Mouse (Mus musculus): Measurements from ENCODE around the gene Igsf21.

The Igsf21 gene

DNA sequence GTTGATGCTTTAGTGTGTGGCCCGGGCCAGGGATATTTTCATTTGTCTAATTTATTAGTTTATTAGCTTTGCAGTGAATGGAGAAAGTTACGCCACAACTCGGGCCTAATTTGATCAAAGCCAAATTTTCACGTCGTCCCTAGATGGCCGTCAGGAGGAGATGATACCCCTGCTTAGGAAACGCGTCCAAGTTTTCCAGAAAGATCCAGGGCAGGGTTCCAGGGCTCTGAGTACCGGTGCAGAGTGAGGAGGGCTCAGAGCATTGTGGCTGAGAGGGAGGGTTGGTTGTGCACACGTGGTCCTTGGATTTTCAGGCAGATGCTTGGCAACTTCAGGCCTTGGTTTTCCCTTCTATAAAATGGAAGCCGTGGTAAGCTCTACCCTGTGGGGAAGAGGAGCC, 154.2 kb downstream of the Igsf21 start:
- DNase-seq: no peak

DNA sequence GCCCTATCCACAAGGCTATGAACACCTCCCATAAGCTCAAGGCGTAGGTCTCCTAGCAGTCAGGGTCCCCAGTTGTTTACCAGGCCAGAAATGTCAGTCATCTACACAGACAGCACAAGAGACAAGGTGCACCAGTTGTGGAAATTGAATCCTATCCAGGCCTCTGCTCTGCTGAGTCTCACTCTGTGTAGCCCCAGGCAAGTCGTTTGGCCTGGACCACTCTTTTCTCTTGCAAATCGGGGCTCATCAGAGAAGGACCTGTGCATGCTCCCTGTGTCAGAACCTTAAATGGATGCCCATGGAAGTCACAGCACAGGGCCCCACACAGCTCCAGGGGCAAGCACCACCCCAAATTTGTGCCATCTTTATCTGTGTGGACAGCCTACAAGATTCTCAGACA, 154.9 kb downstream of the Igsf21 start:
- DNase-seq: no peak

DNA sequence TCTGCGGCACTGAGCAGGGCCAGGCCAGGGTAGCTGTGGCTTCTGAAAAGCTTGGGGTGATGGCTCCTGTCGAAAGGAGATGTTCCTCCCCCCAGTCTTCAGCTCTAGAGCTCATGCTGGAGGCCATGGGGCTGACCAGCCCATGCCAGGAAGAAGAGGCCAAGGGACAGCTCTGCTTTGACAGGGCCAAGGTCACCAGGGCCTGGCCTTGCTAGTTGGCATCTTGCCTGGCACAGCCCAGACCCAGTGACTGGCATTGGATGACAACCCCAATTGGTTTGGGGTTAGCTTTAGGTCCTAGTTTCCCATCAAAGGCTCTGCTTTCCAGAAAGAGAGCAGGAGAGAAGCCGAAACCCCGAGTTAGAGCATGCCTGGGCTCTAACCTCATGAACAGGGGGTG, 156.9 kb downstream of the Igsf21 start:
- no peak for DNase-seq

DNA sequence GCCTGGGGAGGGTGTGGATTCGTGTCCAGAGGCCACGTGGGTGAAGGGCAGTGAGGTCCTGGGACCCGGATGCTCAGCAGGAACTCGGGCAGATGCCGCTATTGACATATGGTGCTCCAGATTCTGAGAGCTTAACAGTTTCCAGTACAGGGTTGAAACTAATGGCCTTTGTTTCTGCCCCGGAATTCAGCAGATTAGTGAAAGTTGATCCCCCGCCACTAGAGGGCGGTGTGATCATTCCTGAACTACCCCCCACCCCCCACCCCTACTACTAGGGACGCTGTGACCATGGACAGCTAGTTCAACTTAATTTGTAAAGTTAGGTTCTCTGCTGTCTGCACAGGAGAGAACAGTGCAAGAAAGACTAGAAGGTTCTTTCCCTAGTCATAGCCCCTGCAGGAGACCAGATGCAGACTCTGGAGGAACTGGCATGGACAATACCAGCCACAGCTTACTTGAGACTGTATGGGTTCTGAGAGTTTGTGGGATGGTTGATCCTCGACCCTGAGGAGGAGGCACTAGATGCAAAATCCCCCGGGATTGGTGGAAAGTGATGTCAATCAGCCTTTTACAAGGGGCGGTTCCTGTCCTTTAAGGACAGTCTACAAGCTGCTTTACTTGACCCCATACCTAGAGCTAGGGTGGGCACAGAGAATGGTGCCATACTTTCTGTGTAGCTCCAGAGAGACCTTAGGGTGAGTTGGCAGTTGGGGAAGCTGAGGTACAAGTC, 157.7 kb downstream of the Igsf21 start:
- no peak for DNase-seq

DNA sequence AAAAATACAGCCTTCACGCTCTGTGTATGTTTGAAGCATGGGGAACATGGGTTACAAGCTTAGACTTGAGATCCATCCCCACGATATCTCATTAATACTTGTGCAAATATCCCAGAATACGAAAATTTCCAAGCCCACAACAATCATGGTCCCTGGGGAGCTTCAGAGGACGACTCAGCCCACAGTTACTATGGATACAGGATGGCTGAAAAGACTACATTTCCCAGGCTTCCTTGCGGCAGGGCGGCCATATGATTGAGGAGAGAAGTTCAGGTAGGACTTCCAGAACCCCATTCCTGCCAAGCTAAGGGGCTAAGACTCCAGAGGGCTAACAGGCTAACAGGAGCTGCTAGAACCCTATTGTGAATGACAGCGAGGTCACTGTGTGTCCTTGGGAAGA, 160.4 kb downstream of the Igsf21 start:
- DNase-seq: no peak

DNA sequence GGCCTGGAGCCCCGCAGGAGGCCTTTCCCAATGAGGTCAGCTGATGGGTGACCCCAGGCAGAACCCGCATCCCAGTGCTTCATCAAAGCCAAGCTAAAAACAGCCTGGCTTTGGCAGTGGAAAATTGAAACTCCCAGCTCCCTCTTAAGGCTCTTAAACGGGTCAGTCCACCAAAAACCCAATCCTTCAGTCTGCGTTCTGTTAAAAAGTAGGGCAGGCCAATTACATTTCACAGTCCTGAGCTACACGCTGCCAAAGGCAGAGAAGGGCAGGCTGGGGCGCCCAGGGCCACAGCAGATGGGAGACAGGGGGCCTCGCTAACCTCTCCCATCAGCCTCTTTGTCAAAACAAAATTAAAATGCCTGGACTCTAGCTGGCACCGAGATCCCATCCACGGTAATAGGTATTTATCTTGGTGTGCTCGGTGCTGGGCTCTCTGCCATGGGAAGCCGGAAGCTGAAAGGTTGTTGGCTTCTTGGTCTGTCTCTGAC, 162.0 kb downstream of the Igsf21 start:
- peak; percentile 95 for DNase-seq

DNA sequence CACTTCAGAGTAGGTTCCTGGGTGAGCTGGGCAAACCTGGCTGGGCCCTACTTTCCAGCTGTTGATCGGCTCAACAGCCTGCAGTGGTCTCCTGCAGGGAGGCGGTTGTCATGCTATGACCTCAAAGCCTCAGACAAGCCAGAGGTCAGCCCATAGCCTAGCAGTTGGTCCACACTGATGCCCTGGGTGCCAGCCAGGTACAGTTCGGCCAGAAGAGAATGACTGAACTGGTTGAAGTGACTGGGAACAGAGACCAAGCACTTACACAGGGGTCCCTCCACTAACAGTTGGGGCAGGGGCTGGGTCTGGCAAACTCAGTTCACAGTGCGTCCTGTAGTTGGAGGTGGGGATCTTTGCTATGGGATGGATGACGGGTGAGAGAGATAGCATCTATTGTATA, 162.5 kb downstream of the Igsf21 start:
- no peak for DNase-seq

DNA sequence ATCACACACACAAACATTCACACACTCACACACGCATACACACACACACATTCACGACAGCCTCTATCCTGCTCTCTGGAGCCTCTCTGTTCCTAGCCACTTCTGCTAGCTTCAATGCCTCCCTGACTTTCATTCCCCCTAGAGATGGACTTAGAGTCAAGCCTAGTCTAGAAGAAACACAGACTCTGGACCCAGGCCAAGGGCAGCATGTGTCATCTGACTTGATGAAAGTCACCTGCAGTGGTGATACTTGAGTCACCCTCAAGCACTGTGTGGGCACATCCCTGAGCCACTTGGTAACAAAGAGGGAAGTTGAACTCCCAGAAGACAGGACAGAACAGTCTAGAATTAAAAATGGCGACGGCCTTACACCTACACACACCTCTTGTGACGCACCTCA, 168.2 kb downstream of the Igsf21 start:
- DNase-seq: no peak

DNA sequence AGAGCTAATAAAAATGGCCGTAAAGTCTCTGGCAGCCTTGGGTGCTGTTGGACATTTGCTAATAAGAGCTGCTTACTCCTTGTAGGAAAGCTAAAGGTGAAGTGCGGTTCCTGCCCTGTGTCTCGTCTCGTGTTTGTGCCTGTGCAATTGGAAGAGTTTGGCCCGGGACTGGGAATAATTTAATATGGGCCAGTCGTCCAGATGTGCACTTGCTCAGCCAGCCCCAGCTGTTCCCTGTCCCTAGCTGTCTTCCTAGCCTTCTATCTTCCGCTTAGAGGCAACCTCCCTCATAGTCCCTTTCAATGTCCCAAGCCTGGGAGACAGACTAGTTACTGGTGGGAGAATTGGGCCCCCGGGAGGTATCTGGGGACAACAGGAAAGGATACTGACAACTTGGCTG, 169.0 kb downstream of the Igsf21 start:
- peak; percentile 93 for DNase-seq

DNA sequence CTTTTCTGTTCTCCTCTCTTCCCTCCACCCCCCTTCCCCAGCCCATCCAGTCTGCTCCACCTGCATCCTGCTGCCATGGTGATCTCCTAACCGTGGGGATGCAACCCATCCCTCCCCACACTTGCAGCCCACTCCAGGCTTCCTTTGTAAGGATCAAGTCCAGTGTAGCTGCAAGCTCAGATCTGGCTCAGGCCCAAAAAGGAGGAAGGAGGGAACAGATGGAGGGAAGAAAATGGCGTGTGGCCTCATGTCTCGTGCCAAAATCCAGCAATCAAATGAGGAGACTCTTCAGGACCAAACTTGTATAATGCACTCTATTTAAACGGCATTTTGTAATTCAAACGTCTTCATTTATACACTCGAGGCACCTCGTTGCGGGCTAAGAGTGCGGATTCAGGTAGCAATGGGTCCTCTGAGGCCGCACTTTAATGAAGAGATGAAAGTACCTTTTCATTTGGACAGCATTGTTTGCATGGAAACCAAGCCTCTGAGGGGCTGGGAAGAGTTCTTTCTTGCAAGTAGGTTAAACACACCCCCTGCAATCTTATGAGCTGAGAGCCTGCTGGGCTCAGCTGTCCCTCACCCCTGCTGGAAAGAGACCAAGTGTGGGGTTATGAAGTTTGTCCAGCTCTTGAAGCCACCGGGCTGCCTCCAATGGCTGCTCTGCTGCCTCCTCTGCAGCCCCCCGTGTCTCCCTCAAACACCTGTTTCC, 169.6 kb downstream of the Igsf21 start:
- DNase-seq: no peak

DNA sequence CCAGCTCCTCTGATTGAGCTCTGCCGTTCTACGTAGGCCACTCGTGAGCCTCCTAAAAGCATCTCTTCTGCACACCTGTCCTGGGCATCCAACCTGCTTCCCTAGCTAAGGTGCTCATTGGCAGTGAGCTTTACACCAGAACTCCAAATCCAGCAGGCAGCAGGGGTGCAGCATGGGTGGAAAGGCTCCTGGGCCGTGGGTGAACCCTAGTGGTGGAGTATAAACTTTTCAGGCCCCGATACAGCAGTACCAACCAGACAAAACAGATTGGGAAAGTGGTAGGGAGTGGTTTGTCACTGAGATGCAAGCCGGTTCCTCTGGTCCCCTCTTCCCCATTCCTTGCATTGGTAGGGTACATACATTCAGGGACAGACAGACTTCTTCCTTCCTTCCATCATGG, 170.2 kb downstream of the Igsf21 start:
- no peak for DNase-seq

DNA sequence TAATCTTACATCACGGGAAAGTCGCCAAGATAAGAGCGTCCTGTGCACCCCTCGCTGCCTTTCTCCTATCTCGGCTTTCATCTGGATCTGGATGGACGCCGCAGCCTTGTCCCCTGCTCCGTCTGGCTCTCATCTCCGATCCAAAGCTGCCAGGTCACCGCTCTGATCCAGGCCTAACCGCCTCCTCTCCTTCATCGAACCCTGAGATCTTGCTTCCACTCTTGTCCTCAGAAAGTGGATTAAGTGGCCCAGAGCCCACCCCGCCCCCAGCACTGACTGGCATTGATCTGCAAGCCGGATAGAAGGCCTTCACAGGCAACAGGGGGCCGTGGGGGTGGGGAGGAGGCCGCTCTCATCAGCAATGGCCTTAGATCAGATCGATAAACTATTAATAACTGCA, 175.5 kb downstream of the Igsf21 start:
- no peak for DNase-seq

DNA sequence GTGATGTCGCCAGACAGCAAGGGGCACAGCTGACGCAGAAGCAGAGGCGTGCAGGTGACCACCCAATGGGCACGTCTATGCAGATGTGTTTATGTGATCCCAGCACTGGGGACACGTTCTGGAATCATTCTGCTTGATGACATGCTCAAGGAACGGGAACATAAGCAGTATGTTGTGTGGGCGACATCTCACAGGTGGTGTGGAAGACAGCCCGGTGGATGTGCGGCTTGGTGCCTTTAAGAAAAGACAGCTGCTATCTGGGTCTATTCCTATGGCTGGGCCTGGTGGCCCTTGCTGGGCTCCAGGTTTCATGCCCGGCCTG, 176.3 kb downstream of the Igsf21 start:
- no peak for DNase-seq

DNA sequence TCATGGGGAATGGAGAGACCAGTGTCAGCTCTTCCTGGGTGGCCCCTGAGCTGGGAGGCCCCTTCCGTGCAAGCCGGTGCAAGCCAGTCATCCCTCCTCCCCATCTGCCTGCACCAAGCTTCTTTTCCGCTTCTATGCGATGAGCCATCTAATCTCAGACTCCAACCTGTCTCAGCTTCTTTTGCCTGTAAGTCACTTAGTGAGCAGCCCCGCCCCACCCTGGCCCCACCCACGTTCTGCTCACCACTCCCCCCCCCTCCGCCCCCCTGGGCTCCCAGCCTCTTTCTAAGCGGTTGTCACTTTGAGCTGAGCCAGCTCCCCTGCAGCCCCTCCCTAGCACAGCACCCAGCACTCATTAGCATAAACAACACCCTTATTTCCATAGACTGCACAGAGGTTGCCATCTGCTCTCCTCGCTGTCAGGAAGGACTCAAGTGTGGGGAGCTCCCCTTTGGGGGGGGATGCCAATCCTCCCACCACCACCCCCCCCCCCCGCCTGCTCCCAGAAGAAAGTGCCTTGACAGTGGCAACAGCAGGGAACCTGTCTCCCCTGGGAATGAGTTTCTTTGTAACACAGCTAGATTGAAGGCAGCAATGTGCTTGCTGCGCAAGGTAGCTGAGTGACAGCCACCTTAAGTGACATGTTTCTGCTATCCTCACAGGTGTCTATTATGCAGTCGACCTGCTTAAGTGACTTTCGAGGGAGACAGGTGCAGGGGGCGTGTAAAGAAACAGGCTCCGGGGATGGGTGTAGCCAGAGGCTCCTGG, 176.8 kb downstream of the Igsf21 start:
- DNase-seq: no peak

DNA sequence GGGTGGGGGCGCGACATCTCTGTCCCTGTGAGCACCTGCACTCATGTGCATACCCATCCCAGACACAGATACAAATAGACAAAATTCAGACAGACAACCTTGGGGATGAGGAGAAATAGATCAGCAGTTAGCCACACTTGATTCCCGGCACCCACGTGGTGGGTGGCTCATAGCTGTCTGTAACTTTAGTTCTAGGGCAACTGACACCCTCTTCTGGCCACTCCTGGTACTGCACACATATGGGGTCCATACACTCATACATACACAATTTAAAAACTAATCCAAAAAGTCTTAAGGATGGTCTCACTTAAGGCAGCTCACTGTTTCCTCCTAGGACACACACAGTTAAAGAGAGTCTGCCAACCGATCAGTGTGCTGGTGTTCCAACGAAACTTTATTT, 178.1 kb downstream of the Igsf21 start:
- no peak for DNase-seq

DNA sequence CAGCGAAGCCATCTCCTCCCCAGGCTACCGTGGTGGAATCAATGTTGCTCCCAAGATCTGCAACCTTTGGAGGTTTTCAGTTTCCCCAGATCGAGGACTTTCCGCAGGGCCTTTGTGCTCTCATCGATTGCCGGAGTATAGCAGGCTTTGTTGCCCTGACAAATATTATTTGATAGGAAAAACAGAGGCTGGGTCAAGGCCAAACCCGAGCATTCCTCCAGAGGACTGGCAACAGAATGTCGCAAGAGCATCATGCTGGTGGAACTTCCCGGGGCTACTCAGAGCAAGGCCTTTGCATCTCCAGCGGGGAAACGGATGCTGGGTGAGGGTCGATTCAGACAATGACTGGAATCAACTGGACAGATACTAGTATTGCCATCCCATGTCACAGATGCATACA, 180.6 kb downstream of the Igsf21 start:
- no peak for DNase-seq

DNA sequence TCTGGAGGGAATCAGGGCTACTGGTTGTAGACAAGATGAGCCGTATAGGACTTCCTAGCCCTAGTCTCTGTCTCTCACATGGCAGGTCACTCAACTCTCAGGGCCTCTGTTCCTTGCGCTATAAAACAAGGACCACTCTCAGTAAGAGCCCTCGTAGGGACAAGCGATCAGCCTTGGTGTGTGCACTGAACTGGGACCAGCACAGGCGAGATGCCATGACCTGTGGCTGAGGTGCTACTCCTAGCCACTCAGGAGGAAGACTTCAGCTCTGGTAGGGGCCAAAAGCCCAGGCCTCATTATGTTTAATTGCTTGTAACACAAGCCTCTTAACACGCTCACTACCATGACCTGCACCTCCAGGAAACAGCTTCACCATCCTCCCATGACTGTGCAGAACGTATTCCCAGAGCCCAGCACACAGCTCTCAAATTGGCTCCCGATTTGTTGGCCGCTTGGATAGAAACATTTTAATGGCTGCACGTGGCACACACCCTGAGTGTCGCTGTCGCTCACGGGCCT, 183.4 kb downstream of the Igsf21 start:
- no peak for DNase-seq

DNA sequence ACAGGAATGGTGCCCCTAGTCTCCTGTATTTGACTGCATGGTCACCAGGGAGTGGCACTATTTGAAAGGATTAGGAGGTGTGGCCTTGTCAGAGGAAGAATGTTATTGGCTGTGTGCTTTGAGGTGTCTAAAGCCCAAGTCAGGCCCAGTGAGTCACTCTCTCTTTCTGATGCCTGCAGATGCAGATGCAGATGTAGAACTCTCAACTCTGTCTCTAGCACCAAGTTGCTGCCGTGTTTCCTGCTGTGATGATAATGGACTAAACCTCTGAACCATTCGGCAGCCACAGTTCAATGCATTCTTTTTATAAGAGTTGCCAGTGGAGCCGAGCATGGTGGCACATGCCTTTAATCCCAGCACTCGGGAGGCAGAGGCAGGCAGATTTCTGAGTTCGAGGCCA, 186.3 kb downstream of the Igsf21 start:
- DNase-seq: no peak

DNA sequence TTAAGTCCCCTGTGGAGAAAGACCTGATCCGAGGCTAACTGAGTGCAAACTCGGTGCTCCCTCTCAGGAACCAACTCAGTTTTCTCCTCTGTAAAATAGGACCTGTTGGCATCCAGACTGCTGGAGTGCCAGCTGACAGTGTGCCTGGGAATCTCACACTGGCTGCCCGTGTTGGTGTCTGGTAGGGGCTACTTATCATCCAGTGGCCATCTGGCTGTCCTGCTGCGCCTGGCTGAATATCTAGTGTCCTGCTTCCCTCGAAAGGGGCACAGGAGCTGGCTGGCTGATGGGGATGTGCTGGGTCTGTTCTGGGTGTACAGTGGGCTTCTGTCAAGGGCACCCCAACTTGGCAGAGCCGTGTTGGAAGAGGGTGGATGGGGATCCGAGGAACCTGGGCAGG, 193.5 kb downstream of the Igsf21 start:
- no peak for DNase-seq

DNA sequence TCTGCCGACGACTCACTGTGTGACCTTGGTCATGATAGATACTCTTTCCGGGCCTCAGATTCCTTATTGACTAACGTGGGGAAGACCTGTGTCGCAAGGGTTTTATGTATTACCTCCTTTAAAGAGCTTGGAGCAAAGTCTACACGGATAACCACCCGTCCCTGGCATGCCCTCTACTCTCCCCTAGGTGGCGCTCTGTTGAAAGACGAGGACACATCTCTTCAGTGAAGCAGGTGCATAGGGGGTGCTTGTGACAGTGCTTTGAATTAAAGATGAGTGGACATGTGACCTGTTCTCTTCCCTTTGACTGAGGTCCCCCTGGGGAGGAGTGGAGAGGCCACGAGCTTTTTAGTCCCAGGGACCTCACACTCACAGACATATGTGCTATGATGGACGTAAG, 194.0 kb downstream of the Igsf21 start:
- DNase-seq: no peak

DNA sequence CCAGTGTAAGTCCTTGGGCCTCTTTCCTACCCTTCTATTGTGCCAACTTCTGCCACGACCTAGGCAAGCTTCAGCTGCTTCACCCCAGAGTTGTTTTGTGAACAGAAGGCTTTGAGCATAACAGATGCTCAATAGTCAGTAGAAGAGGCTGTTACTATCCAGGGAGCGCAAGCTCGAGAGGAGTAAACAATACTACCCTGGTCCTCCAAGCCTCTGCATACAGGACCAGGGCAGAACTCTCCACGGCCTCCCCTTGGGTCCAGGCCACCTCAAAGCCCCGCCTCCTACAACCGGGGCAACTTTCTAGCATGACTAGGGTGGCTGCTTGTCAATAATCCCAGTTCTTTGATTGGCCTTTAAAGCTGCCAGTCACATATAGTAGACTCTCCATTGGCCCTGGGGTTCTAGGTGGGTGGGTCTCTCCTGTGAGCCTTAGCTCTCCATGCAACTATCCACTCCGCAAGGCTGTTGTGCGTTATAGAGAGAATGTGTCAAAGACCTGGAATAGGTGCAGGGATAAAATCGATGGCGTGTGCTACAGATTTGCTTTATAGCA, 198.7 kb downstream of the Igsf21 start:
- DNase-seq: no peak

DNA sequence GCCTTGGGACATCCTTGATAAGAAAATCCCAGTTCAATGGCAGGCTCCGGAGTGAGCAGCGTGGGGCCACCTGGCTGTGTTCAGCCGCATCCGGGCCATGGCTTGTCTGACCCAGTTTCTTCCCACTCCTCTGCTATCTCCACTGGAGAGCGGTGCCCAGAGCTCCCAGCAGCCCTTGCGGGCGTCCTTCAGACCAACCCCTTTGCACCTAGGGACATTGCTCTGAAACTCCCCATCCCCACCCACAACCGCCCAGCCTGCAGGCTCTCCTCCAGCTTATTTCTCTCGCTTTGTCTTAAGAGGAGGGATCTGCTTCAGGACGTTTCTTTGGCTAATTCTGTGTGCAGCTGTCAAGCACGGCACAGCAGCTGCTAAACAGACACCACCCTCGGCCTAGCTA, 202.6 kb downstream of the Igsf21 start:
- DNase-seq: peak; percentile 92

DNA sequence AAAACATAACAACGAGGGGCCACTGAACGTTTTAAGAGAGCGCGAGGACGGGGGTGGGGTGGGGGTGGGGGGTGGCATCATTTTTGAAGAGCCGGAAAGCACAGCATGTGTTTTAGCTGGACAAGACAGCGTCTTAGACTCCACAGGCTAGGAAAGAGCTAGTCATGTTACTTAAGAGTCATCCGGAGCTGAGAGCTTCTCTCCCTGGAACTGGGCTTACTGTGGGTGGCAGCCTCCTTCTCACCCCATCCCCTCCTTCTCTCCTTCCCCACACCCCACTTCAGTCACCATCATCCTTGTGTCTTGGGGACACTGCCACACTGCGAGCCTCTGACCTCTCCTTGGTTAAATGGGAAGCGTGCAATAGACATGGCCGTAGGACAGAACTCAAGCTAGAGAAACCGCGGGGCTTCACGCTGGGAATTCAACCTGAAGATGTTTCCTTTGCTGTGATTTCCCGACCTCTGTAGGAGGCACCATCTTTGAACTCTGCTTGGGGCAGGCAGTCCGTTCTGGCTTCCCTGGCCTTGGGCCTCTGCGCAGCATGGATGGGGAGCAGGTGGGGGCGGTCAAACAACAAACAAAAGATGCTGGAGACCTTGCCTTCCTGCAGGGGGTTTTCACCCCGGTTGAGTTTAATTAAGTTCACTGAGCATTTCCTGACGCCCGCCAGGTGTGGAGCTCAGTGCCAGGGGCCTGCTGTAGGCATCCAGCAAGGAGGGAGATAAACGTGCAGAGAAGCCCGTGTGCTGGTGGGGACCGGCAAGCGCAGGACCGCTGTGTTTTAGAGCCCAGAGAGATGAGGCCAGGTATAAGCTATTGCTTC, 207.8 kb downstream of the Igsf21 start:
- no peak for DNase-seq

All from heart, adult 11 months (tissue).